Mouse (Mus musculus) lung, postnatal 0 days (tissue): ENCODE data around the gene Cntn5. TPM values are rescaled to one million over a fixed set of nuclear protein-coding genes. Genes with fewer than 3 reads are reported as not detected.

Experiments used
- ATAC-seq: fragments of 200-750 bp; cut with Nextera tagmentation; 2 replicates; pipeline ENCODE4 v1.8.0; 2017; ENCODE audit warnings: moderate library complexity
- DNase-seq: peaks from one replicate; pipeline ENCODE4 v3.0.0-alpha.2; 2016; ENCODE audit warnings: low spot score
- H3K27ac ChIP-seq: fragments of 300-500 bp; sonication (generic); 2 replicates; pipeline ENCODE4 v1.5.1; 2014; ENCODE audit warnings: antibody characterized with exemption, mild to moderate bottlenecking, low read length, mixed read lengths
- H3K27me3 ChIP-seq: fragments of 300-500 bp; sonication (generic); replicated peaks from 2 replicates; pipeline ENCODE4 v1.6.1; 2014; ENCODE audit warnings: low read length, mixed read lengths; ENCODE audit not compliant: insufficient read depth
- H3K36me3 ChIP-seq: fragments of 300-500 bp; sonication (generic); 2 replicates; pipeline ENCODE4 v1.6.1; 2014; ENCODE audit warnings: low read length, mixed read lengths; ENCODE audit not compliant: insufficient read depth
- H3K4me1 ChIP-seq: fragments of 300-500 bp; sonication (generic); 2 replicates; pipeline ENCODE4 v1.6.1; 2014; ENCODE audit warnings: antibody characterized with exemption, low read depth, low read length, mixed read lengths; ENCODE audit not compliant: insufficient read depth
- H3K4me2 ChIP-seq: fragments of 300-500 bp; sonication (generic); replicated peaks from 2 replicates; pipeline ENCODE4 v1.6.1; 2014; ENCODE audit warnings: low read depth, mild to moderate bottlenecking, low read length, moderate library complexity, mixed read lengths
- H3K4me3 ChIP-seq: fragments of 300-500 bp; sonication (generic); 2 replicates; pipeline ENCODE4 v1.5.1; 2014; ENCODE audit warnings: low read depth, low read length
- H3K9ac ChIP-seq: fragments of 300-500 bp; sonication (generic); replicated peaks from 2 replicates; pipeline ENCODE4 v1.6.1; 2014; ENCODE audit warnings: low read depth, mild to moderate bottlenecking
- H3K9me3 ChIP-seq: fragments of 300-500 bp; sonication (generic); 2 replicates; pipeline ENCODE4 v1.6.1; 2016; ENCODE audit warnings: low read length, mixed read lengths
- CTCF ChIP-seq: IDR thresholded peaks from 2 replicates; pipeline ENCODE4 v1.5.1; 2016; ENCODE audit warnings: antibody characterized with exemption, mild to moderate bottlenecking
- EP300 ChIP-seq: IDR thresholded peaks from 2 replicates; pipeline ENCODE4 v1.6.1; 2016; ENCODE audit warnings: antibody characterized with exemption, mild to moderate bottlenecking, control low read depth
- WGBS: fragments of 180-500 bp; shearing (Covaris S2); extraction: QIAGEN DNeasy Blood & Tissue Kit; methylation state at CpG from one replicate; pipeline ENCODE4 v1.1.7; 2014; 5-methylcytosine and 5-hydroxymethylcytosine counted together
- microRNA-seq: library from miRNA; unstranded; fragments of <30 nt; microRNA quantifications from one replicate; pipeline ENCODE4, GENCODE M21; 2016
- polyA plus RNA-seq: library from polyadenylated mRNA; unstranded; fragments of >200 nt; fragmentation: Nextera tagmentation; extraction: Ambion mirVana; gene quantifications from 2 replicates; pipeline ENCODE4 v1.2.1, GENCODE M21; 2015

The Cntn5 gene
- polyA plus RNA-seq, 1 experiment from 2014 or later, result not detected

DNA sequence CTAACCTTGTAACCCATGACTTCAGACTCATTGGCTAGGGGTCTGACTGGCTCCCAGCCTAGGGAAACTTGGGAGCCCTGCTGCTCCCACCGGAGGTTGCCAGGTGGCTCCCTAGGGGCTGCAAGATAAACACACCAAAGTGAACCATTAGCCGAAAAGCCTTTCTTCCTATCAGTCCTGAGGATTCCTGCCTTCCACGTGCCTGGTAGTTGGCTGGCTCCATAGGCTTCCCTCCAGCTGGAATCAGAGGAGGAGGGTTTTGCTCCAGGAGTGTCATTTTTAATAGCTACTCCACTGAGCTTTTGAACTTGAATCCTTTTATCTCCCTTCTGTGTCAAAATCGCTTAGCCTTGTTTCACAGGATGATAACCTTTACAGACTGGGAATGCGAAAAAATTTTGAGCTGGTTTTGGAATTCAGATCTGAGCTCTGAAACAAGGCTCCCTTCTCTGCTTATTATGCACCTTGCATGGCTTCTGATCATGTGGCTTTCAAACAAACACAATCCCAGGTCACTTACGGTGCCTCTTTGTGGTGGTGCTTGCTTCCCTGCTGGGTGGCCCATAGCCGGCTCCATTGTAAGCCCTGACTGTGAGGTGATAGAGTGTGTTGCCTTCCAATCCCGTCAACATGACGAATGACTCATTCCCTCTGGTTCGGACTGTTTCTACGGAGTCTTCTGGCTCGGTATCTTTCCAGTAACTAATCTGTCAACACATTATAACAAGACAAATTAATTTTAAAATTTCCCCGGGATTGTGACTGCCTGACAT is 1231.1 kb downstream of the Cntn5 start:
- H3K36me3 ChIP-seq, result no peaks in the 10 kb centered on the region
- H3K4me2 ChIP-seq, result no peak overlapping the region
- no peaks in the 10 kb centered on the region for H3K4me1 ChIP-seq
- no peak for ATAC-seq
- TF ChIP-seq EP300 (no peak), CTCF (no peak)
- WGBS, result 3% methylated on average over 13 of the region's 13 CpGs
- no peak overlapping the region for H3K9ac ChIP-seq
- no peak overlapping the region for H3K27ac ChIP-seq
- no peaks in the 10 kb centered on the region for H3K27me3 ChIP-seq
- no peaks in the 10 kb centered on the region for H3K9me3 ChIP-seq
- DNase-seq, result no peak
- H3K4me3 ChIP-seq, result no peak overlapping the region

DNA sequence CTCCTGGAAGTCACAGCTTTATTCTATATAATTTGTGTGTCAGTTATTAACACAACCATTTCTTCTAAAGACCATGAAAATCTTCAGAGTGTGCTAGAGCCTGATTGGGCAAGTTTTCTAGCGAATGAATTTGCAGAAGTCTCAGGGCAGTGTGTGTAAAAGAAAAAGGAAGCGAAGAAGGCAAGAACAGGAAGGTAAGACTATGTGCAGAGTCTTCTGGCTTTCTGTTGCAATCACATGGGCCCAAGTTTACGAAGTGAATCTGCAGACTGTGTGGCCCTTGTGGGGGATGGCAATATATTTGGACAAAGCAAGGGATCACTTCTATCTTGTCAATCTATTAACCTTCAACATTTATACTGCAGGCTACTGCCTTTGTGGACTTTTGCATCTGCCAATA is 1251.1 kb downstream of the Cntn5 start:
- no peaks in the 10 kb centered on the region for H3K36me3 ChIP-seq
- DNase-seq (no peak), ATAC-seq (no peak)
- H3K4me3 ChIP-seq, result no peak overlapping the region
- H3K27ac ChIP-seq, result no peak overlapping the region
- no peaks in the 10 kb centered on the region for H3K9me3 ChIP-seq
- 64% methylated on average over 3 of the region's 3 CpGs for WGBS
- no peaks in the 10 kb centered on the region for H3K27me3 ChIP-seq
- no peaks in the 10 kb centered on the region for H3K4me1 ChIP-seq
- TF ChIP-seq EP300 (no peak), CTCF (no peak)
- no peak overlapping the region for H3K4me2 ChIP-seq
- H3K9ac ChIP-seq, result no peak overlapping the region

DNA sequence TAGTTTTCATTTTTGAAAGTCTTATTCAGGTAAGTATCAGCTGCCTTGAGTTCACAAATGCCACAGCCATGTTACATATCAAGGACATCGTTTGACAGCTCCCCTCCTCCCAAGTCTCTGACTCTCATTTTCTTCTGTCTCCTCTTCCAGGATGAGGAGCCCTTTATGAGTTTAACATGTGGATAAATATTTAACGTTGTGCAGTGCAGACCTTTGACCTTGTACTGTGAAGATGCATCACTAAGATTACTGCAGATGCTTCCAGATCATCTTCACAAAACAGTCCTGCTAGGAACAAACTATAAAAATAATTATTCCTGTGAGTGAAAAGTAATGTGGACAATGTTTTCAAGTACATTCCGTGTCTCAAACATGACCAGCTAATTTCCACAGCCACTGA is 1257.2 kb downstream of the Cntn5 start:
- H3K27me3 ChIP-seq, result no peaks in the 10 kb centered on the region
- H3K36me3 ChIP-seq, result no peaks in the 10 kb centered on the region
- DNase-seq (no peak), ATAC-seq (no peak)
- TF ChIP-seq CTCF (no peak), EP300 (no peak)
- H3K4me1 ChIP-seq, result no peaks in the 10 kb centered on the region
- H3K27ac ChIP-seq, result no peak overlapping the region
- H3K4me3 ChIP-seq, result no peak overlapping the region
- WGBS, result 50% methylated on average over 3 of the region's 3 CpGs
- no peak overlapping the region for H3K9ac ChIP-seq
- H3K9me3 ChIP-seq, result no peaks in the 10 kb centered on the region
- H3K4me2 ChIP-seq, result no peak overlapping the region

DNA sequence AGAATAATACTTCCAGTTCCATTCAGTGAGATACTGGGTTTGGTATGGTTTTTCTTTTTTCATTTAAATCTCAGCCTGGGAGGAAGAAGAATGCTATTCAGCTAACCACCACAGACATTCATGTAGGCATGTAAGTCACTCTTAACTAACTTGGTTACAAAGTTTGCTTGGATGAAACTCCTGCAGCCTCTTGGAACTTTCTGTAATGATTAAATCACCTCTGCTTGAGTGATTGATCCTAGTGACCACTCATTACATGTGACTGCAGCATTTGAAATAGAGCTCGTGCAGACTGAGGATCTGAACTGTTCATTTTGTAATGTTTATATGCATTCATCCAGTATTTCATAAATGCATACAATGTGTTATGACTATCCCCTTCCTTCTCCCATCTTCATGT is 1258.3 kb downstream of the Cntn5 start:
- Histone ChIP-seq H3K9ac (no peak overlapping the region), H3K27ac (no peak overlapping the region), H3K9me3 (no peaks in the 10 kb centered on the region), H3K36me3 (no peaks in the 10 kb centered on the region), H3K27me3 (no peaks in the 10 kb centered on the region), H3K4me3 (no peak overlapping the region), H3K4me2 (no peak overlapping the region), H3K4me1 (no peaks in the 10 kb centered on the region)
- WGBS, result 67% methylated on average over 1 of the region's 1 CpGs
- TF ChIP-seq CTCF (no peak), EP300 (no peak)
- no peak for ATAC-seq
- DNase-seq, result no peak

Small RNAs within 50 kb of the gene (microRNA-seq; reads per million reads assigned to microRNA genes)
- gene Gm24496 (not detected), gene Gm25086 (not detected), gene Gm26195 (not detected), gene Mir6237 (not detected)
